Mouse (Mus musculus): Measurements from ENCODE around the gene Idh1. TPM values are rescaled to one million over a fixed set of nuclear protein-coding genes. Genes with fewer than 3 reads are reported as not detected.

The Idh1 gene
- polyA plus RNA-seq, 1 experiment, result 43.7 TPM

GRCm38 (mm10) chr1:65147326-65147725 lies 39.0 kb downstream of the Idh1 start:
- H3K4me3 ChIP-seq (replicated peaks; ENCODE audit: control insufficient read depth, low read depth, low read length), result no peak overlapping the region
- no peaks in the 10 kb centered on the region for H3K4me1 ChIP-seq (ENCODE audit: control insufficient read depth, insufficient read depth, low read length)
- TF ChIP-seq POLR2A (IDR thresholded peaks at IDR 0.05; ENCODE audit: borderline replicate concordance, control insufficient read depth, low read depth, low read length) (no peak), CTCF (IDR thresholded peaks at IDR 0.05; ENCODE audit: control insufficient read depth, insufficient read depth, low read length) (no peak)
- no peak overlapping the region for H3K27ac ChIP-seq (ENCODE audit: control insufficient read depth, insufficient read depth, low read depth, low read length, poor library complexity)
- 88% methylated on average over 5 of the region's 5 CpGs for WGBS

- no peaks in the 10 kb centered on the region for H3K4me1 ChIP-seq (ENCODE audit: control insufficient read depth, insufficient read depth, low read length)
- no peak overlapping the region for H3K4me3 ChIP-seq (replicated peaks; ENCODE audit: control insufficient read depth, low read depth, low read length)
- H3K27ac ChIP-seq (ENCODE audit: control insufficient read depth, insufficient read depth, low read depth, low read length, poor library complexity), result no peak overlapping the region
- TF ChIP-seq CTCF (IDR thresholded peaks at IDR 0.05; ENCODE audit: control insufficient read depth, insufficient read depth, low read length) (no peak), POLR2A (IDR thresholded peaks at IDR 0.05; ENCODE audit: borderline replicate concordance, control insufficient read depth, low read depth, low read length) (no peak)
- 26% methylated on average over 2 of the region's 2 CpGs for WGBS
Observed at GRCm38 (mm10) chr1:65146601-65147000, 39.7 kb downstream of the Idh1 start.

GRCm38 (mm10) chr1:65144783-65145182 lies 41.5 kb downstream of the Idh1 start:
- WGBS, result 81% methylated on average over 2 of the region's 2 CpGs
- TF ChIP-seq CTCF (IDR thresholded peaks at IDR 0.05; ENCODE audit: control insufficient read depth, insufficient read depth, low read length), result no peak
- no peak for TF ChIP-seq POLR2A (IDR thresholded peaks at IDR 0.05; ENCODE audit: borderline replicate concordance, control insufficient read depth, low read depth, low read length)
- H3K4me1 ChIP-seq (ENCODE audit: control insufficient read depth, insufficient read depth, low read length), result no peaks in the 10 kb centered on the region
- H3K27ac ChIP-seq (ENCODE audit: control insufficient read depth, insufficient read depth, low read depth, low read length, poor library complexity), result no peak overlapping the region
- no peak overlapping the region for H3K4me3 ChIP-seq (replicated peaks; ENCODE audit: control insufficient read depth, low read depth, low read length)

GRCm38 (mm10) chr1:65137560-65137959 lies 48.7 kb downstream of the Idh1 start:
- Histone ChIP-seq H3K4me1 (ENCODE audit: control insufficient read depth, insufficient read depth, low read length) (no peaks in the 10 kb centered on the region), H3K4me3 (replicated peaks; ENCODE audit: control insufficient read depth, low read depth, low read length) (no peak overlapping the region), H3K27ac (ENCODE audit: control insufficient read depth, insufficient read depth, low read depth, low read length, poor library complexity) (no peak overlapping the region)
- 77% methylated on average over 6 of the region's 6 CpGs for WGBS
- TF ChIP-seq POLR2A (IDR thresholded peaks at IDR 0.05; ENCODE audit: borderline replicate concordance, control insufficient read depth, low read depth, low read length) (no peak), CTCF (IDR thresholded peaks at IDR 0.05; ENCODE audit: control insufficient read depth, insufficient read depth, low read length) (no peak)

- TF ChIP-seq POLR2A (IDR thresholded peaks at IDR 0.05; ENCODE audit: borderline replicate concordance, control insufficient read depth, low read depth, low read length), result no peak
- TF ChIP-seq CTCF (IDR thresholded peaks at IDR 0.05; ENCODE audit: control insufficient read depth, insufficient read depth, low read length), result no peak
- no peaks in the 10 kb centered on the region for H3K4me1 ChIP-seq (ENCODE audit: control insufficient read depth, insufficient read depth, low read length)
Observed at GRCm38 (mm10) chr1:65132833-65133232, 53.5 kb downstream of the Idh1 start.

GRCm38 (mm10) chr1:65131671-65132070 lies 54.6 kb downstream of the Idh1 start:
- TF ChIP-seq CTCF (IDR thresholded peaks at IDR 0.05; ENCODE audit: control insufficient read depth, insufficient read depth, low read length) (no peak), POLR2A (IDR thresholded peaks at IDR 0.05; ENCODE audit: borderline replicate concordance, control insufficient read depth, low read depth, low read length) (no peak)
- Histone ChIP-seq H3K4me3 (replicated peaks; ENCODE audit: control insufficient read depth, low read depth, low read length) (no peak overlapping the region), H3K4me1 (ENCODE audit: control insufficient read depth, insufficient read depth, low read length) (no peaks in the 10 kb centered on the region), H3K27ac (ENCODE audit: control insufficient read depth, insufficient read depth, low read depth, low read length, poor library complexity) (no peak overlapping the region)
- WGBS, result 78% methylated on average over 1 of the region's 1 CpGs

More at GRCm38 (mm10) chr1:65132833-65133232, 53.5 kb downstream of the Idh1 start:
- 60% methylated on average over 1 of the region's 1 CpGs for WGBS
- Histone ChIP-seq H3K4me3 (replicated peaks; ENCODE audit: control insufficient read depth, low read depth, low read length) (no peak overlapping the region), H3K27ac (ENCODE audit: control insufficient read depth, insufficient read depth, low read depth, low read length, poor library complexity) (no peak overlapping the region)

- Histone ChIP-seq H3K4me1 (ENCODE audit: control insufficient read depth, insufficient read depth, low read length) (no peaks in the 10 kb centered on the region), H3K27ac (ENCODE audit: control insufficient read depth, insufficient read depth, low read depth, low read length, poor library complexity) (no peak overlapping the region), H3K4me3 (replicated peaks; ENCODE audit: control insufficient read depth, low read depth, low read length) (no peak overlapping the region)
- no peak for TF ChIP-seq CTCF (IDR thresholded peaks at IDR 0.05; ENCODE audit: control insufficient read depth, insufficient read depth, low read length)
- no peak for TF ChIP-seq POLR2A (IDR thresholded peaks at IDR 0.05; ENCODE audit: borderline replicate concordance, control insufficient read depth, low read depth, low read length)
- 69% methylated on average over 3 of the region's 3 CpGs for WGBS
Observed at GRCm38 (mm10) chr1:65130226-65130625, 56.1 kb downstream of the Idh1 start.

GRCm38 (mm10) chr1:65129634-65130180 lies 56.6 kb downstream of the Idh1 start:
- 79% methylated on average over 3 of the region's 3 CpGs for WGBS
- TF ChIP-seq POLR2A (IDR thresholded peaks at IDR 0.05; ENCODE audit: borderline replicate concordance, control insufficient read depth, low read depth, low read length), result no peak
- Histone ChIP-seq H3K4me3 (replicated peaks; ENCODE audit: control insufficient read depth, low read depth, low read length) (no peak overlapping the region), H3K4me1 (ENCODE audit: control insufficient read depth, insufficient read depth, low read length) (no peaks in the 10 kb centered on the region), H3K27ac (ENCODE audit: control insufficient read depth, insufficient read depth, low read depth, low read length, poor library complexity) (no peak overlapping the region)
